Comparison of ENCODE assay signal across 8 mouse cellular contexts in the genomic region with DNA sequence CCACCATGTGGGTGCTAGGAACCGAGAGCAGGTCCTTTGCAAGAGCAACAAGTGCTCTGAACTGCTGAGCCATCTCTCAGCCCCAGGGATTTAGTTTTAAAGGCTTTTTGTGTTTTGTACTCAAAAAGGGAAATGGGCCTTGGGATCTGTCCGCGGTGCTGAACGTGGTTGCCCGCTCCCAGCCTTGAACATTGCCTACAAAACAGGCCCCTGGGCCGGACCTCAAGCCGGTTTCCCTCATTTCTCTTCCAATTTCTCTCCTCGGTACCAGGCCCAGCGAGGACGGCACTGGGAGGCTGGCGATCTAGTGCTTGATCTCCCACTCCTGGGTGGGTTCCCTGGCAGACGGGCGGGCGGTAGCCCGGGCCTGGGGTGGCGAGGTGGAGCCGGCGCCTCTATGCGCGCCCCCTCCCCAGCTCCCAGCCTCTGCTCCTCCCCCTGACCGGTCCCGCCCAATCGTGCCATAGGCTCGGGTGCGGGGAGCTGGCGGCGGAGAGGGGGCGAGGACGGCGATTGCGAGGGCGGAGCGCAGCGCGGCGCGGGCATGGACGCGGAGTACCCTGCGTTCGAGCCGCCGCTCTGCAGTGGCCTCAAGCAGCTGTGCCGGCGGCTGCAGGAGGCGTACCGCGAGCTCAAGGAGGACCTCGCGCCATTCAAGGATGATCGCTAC. TPM values are rescaled to one million over a fixed set of nuclear protein-coding genes. Genes with fewer than 3 reads are reported as not detected.
A peak's percentile ranks its signal among the peaks of the same experiment; 100 is the strongest.
DNase-seq lines count a peak whose midpoint lies in the region; ATAC-seq and TF ChIP-seq lines count a peak whose summit lies in the region.
"Not testable (repeated sequence)": the region's sequence is repeated elsewhere in the genome, so short reads cannot be mapped to it uniquely, and the experiment has no call there.

TSS of gene Tmem181a (plus strand) at position 461 of the 670 bp plus-strand sequence.

- WGBS in forebrain, postnatal 0 days, result under 1% methylated on average over 15 of the region's 51 CpGs
- 1% methylated on average over 15 of the region's 51 CpGs for WGBS in hindbrain, embryonic 11.5 days
- 1% methylated on average over 23 of the region's 51 CpGs for WGBS in large intestine, adult 2 months
- WGBS in limb, embryonic 10.5 days, result 0% methylated on average over 12 of the region's 51 CpGs
- 0% methylated on average over 28 of the region's 51 CpGs for WGBS in midbrain, embryonic 10.5 days
- 3% methylated on average over 5 of the region's 51 CpGs for WGBS in stomach, embryonic 14.5 days

- CTCF ChIA-PET in Patski (lab: Charles Lee), result not testable (repeated sequence)

- H3K36me3 ChIP-seq in forebrain, postnatal 0 days (ENCODE audit: insufficient read depth); hindbrain, embryonic 11.5 days (ENCODE audit: control insufficient read depth, insufficient read depth, low read length); limb, embryonic 10.5 days; midbrain, embryonic 10.5 days; stomach, embryonic 14.5 days (ENCODE audit: control insufficient read depth, insufficient read depth, low read length): not testable (repeated sequence)

- not testable (repeated sequence) for DNase-seq in Patski (ENCODE audit: low read depth, low spot score); forebrain, postnatal 0 days; hindbrain, embryonic 11.5 days (ENCODE audit: low spot score); large intestine, adult 2 months (ENCODE audit: low read depth, low spot score); limb, embryonic 10.5 days (ENCODE audit: low spot score); midbrain, embryonic 10.5 days (ENCODE audit: low spot score)

- TF ChIP-seq CTCF in Patski (IDR thresholded peaks at IDR 0.05); forebrain, postnatal 0 days (IDR thresholded peaks at IDR 0.05; ENCODE audit: low read depth): not testable (repeated sequence)

- not testable (repeated sequence) for H3K27ac ChIP-seq in forebrain, postnatal 0 days (ENCODE audit: low read depth, low read length); hindbrain, embryonic 11.5 days (ENCODE audit: low read depth, low read length); limb, embryonic 10.5 days; midbrain, embryonic 10.5 days (replicated peaks); stomach, embryonic 14.5 days (ENCODE audit: low read length)

- peak within 1 kb of the TSS; percentile 41 for H3K4me2 ChIP-seq in forebrain, postnatal 0 days (ENCODE audit: low read depth)
- H3K4me2 ChIP-seq in hindbrain, embryonic 11.5 days (replicated peaks; ENCODE audit: low read depth, low read length), result peak within 1 kb of the TSS; percentile 23; the same call in 1 of the 2 replicates
- H3K4me2 ChIP-seq in stomach, embryonic 14.5 days (replicated peaks; ENCODE audit: low read depth, low read length), result peak within 1 kb of the TSS; percentile 27; the same call in 1 of the 2 replicates

- peak within 1 kb of the TSS; percentile 46 for H3K9ac ChIP-seq in forebrain, postnatal 0 days
- not testable (repeated sequence) for H3K9ac ChIP-seq in hindbrain, embryonic 11.5 days (ENCODE audit: low read depth, low read length); stomach, embryonic 14.5 days (replicated peaks; ENCODE audit: low read depth, low read length)

- peak within 1 kb of the TSS; percentile 30 for H3K4me3 ChIP-seq in forebrain, postnatal 0 days (ENCODE audit: low read depth, low read length)
- 0 out of 2 replicates have a peak within 1 kb of the TSS, but pooled peaks have one; percentile 10 for H3K4me3 ChIP-seq in hindbrain, embryonic 11.5 days (ENCODE audit: low read depth, low read length)
- peak within 1 kb of the TSS; percentile 33 for H3K4me3 ChIP-seq in limb, embryonic 10.5 days
- peak within 1 kb of the TSS; percentile 44 for H3K4me3 ChIP-seq in midbrain, embryonic 10.5 days
- not testable (repeated sequence) for H3K4me3 ChIP-seq in stomach, embryonic 14.5 days (ENCODE audit: low read depth, low read length)

- in situ Hi-C loops in Patski (cut with MboI; ENCODE audit: low pct_unique_long_range_greater_than_20kb), result not testable (repeated sequence)

- not testable (repeated sequence) for H3K27me3 ChIP-seq in Patski; forebrain, postnatal 0 days (ENCODE audit: insufficient read depth, low read length); hindbrain, embryonic 11.5 days (ENCODE audit: control insufficient read depth, insufficient read depth, low read length); limb, embryonic 10.5 days (ENCODE audit: low read depth, poor library complexity, severe bottlenecking); midbrain, embryonic 10.5 days (ENCODE audit: low read depth, poor library complexity, severe bottlenecking); stomach, embryonic 14.5 days (ENCODE audit: control insufficient read depth, insufficient read depth, low read length)

- POLR2A ChIA-PET in Patski (lab: Charles Lee), result not testable (repeated sequence)

- H3K4me1 ChIP-seq in forebrain, postnatal 0 days (ENCODE audit: insufficient read depth); hindbrain, embryonic 11.5 days (replicated peaks; ENCODE audit: control insufficient read depth, insufficient read depth, low read length); limb, embryonic 10.5 days; midbrain, embryonic 10.5 days; stomach, embryonic 14.5 days (ENCODE audit: control insufficient read depth, insufficient read depth, low read length): not testable (repeated sequence)

- H3K9me3 ChIP-seq in forebrain, postnatal 0 days (ENCODE audit: low read length); hindbrain, embryonic 11.5 days (ENCODE audit: control insufficient read depth, low read length); limb, embryonic 10.5 days (replicated peaks); midbrain, embryonic 10.5 days (replicated peaks); stomach, embryonic 14.5 days (ENCODE audit: control insufficient read depth, low read depth, low read length): not testable (repeated sequence)

- peak; percentile 47 for ATAC-seq in Patski
- ATAC-seq in common myeloid progenitor, adult 5-6 weeks (replicated peaks; ENCODE audit: low read depth, poor library complexity, severe bottlenecking), result peak; percentile 84
- peak; percentile 94 for ATAC-seq in forebrain, postnatal 0 days
- peak; percentile 73 for ATAC-seq in hindbrain, embryonic 11.5 days (ENCODE audit: low FRiP score)
- ATAC-seq in stomach, embryonic 14.5 days (ENCODE audit: insufficient number of reproducible peaks, insufficient read depth, low FRiP score, low read depth), result peak; percentile 76

RNA-seq across cellular contexts. Expression of gene Tmem181a, which starts in this region (rescaled TPM):
- polyA plus RNA-seq in Patski (2021), result 8.5 TPM
- total RNA-seq in common myeloid progenitor, adult 5-6 weeks (2017), result 7.0 and 8.4 TPM in 2 replicates
- 62.2 and 71.9 TPM in 2 replicates for total RNA-seq in forebrain, postnatal 0 days (2014; rRNA removed)
- polyA plus RNA-seq in forebrain, postnatal 0 days (2015; fragmentation: Nextera tagmentation; extraction: Ambion mirVana), result 40.3 and 59.0 TPM in 2 replicates
- polyA plus RNA-seq in hindbrain, embryonic 11.5 days (2014; fragmentation: Nextera tagmentation; extraction: Ambion mirVana), result 24.2 and 27.1 TPM in 2 replicates
- polyA plus RNA-seq in large intestine, adult 2 months (2012; rRNA removed), result 22.6 and 30.0 TPM in 2 replicates
- 19.8 and 23.7 TPM in 2 replicates for polyA plus RNA-seq in limb, embryonic 10.5 days (2016; fragmentation: Nextera tagmentation; extraction: Ambion mirVana)
- 21.3 and 22.5 TPM in 2 replicates for polyA plus RNA-seq in midbrain, embryonic 10.5 days (2016; fragmentation: Nextera tagmentation; extraction: Ambion mirVana)
- 26.5 and 26.6 TPM in 2 replicates for polyA plus RNA-seq in stomach, embryonic 14.5 days (2014; fragmentation: Nextera tagmentation; extraction: Ambion mirVana)
